ENCODE assay signal across 12 mouse cellular contexts in the genomic region with DNA sequence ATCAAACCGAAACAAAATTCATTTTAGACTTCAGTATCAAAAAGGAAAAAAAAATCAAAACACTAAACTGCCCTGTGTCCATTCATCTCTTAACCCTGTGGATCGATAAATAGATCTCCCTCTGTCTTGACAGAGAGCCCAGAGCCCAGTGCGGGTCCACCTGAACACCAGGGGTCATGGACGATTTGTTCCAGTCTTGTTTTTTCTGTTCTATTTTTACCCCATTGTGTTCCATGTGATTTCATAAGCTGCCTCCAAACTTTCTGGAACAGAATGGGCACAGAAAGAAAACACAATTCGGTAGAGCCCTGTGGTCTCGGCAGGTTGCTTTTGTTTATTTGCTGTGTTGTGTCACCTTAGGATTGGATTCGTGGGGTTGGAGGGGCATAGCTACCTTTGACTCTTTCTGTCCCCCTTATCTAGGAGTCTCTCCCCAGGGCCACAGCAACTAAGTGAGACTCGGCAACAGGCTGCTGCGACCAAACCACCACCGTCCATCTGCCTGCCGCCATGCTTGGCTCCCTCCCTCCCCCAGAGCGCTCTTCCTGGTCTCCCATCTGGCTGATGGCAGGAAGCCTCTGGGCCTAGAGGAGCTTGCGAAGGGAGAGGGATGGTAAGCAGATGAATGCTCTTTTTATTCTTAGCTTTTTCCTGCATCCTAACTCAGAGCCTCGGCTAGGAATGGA. TPM values are rescaled to one million over a fixed set of nuclear protein-coding genes. Genes with fewer than 3 reads are reported as not detected.
DNase-seq lines count a peak whose midpoint lies in the region; ATAC-seq and TF ChIP-seq lines count a peak whose summit lies in the region.
"Had no signal": no experiment of that assay in that cellular context is flagged by ENCODE, and none has a peak within 500 bp of the region (broad histone marks: within the 10 kb centered on the region; RNA-seq: fewer than 3 reads in every experiment).

No protein-coding gene starts in this region.

- no peak overlapping the region for H3K27ac ChIP-seq in heart, embryonic 11.5 days (ENCODE audit: low read depth, low read length)
- H3K27ac ChIP-seq in left cerebral cortex, adult 2 months: 0 out of 2 replicates have a peak overlapping the region, but pooled peaks have one; percentile 1
- no peak overlapping the region for H3K27ac ChIP-seq in ES-E14 (ENCODE audit: insufficient read depth, low read depth, low read length, poor library complexity, severe bottlenecking)
- H3K27ac ChIP-seq in embryonic facial prominence, embryonic 14.5 days (replicated peaks; ENCODE audit: low read depth, low read length): 0 out of 2 replicates have a peak overlapping the region, but pooled peaks have one; percentile 22
- H3K27ac ChIP-seq: lung, embryonic 15.5 days; midbrain, embryonic 12.5 days had no signal

- in situ Hi-C loops in ES-E14 (cut with MboI; ENCODE audit: low sequenced_read_pairs in 2 of 2, unreplicated experiment in 2 of 2): no loop called here

- no peak overlapping the region for H3K9ac ChIP-seq in heart, embryonic 11.5 days (ENCODE audit: low read depth, low read length)
- H3K9ac ChIP-seq in ES-E14 (ENCODE audit: insufficient read depth, low read depth, low read length, poor library complexity, severe bottlenecking): no peak overlapping the region
- no peak overlapping the region for H3K9ac ChIP-seq in embryonic facial prominence, embryonic 14.5 days (ENCODE audit: low read depth, low read length)
- H3K9ac ChIP-seq: lung, embryonic 15.5 days; midbrain, embryonic 12.5 days had no signal

- no peaks in the 10 kb centered on the region for H3K9me3 ChIP-seq in heart, embryonic 11.5 days (replicated peaks; ENCODE audit: control insufficient read depth, low read length)
- no peaks in the 10 kb centered on the region for H3K9me3 ChIP-seq in ES-E14 (ENCODE audit: control insufficient read depth, insufficient read depth, low read depth, low read length)
- H3K9me3 ChIP-seq in embryonic facial prominence, embryonic 14.5 days (ENCODE audit: control insufficient read depth, low read length): no peaks in the 10 kb centered on the region
- H3K9me3 ChIP-seq: lung, embryonic 15.5 days; midbrain, embryonic 12.5 days had no signal

- peaks cover 10% of the 10 kb centered on the region for H3K36me3 ChIP-seq in heart, embryonic 11.5 days (ENCODE audit: control insufficient read depth, insufficient read depth, low read length)
- H3K36me3 ChIP-seq in ES-E14 (ENCODE audit: control insufficient read depth, insufficient read depth, low read length, poor library complexity, severe bottlenecking): peaks cover 14% of the 10 kb centered on the region
- peaks cover 28% of the 10 kb centered on the region for H3K36me3 ChIP-seq in embryonic facial prominence, embryonic 14.5 days (ENCODE audit: control insufficient read depth, insufficient read depth, low read length)

- WGBS in heart, embryonic 11.5 days (ENCODE audit: insufficient replicate concordance): 56% methylated on average over 14 of the region's 14 CpGs
- 63% methylated on average over 14 of the region's 14 CpGs for WGBS in embryonic facial prominence, embryonic 14.5 days

- no peaks in the 10 kb centered on the region for H3K4me1 ChIP-seq in heart, embryonic 11.5 days (ENCODE audit: control insufficient read depth, insufficient read depth, low read length)
- peaks cover 2 to 4% of the 10 kb centered on the region in 2 experiments; a peak in 1 of 4 replicates for H3K4me1 ChIP-seq in ES-E14 (ENCODE audit: control insufficient read depth in 2 of 2, insufficient read depth in 2 of 2, low read length in 2 of 2, poor library complexity in 1 of 2)
- peaks cover 10% of the 10 kb centered on the region for H3K4me1 ChIP-seq in embryonic facial prominence, embryonic 14.5 days (ENCODE audit: control insufficient read depth, insufficient read depth, low read length)

- no peak; the same call in 1 of the 2 replicates for TF ChIP-seq CTCF in left cerebral cortex, adult 2 months (IDR thresholded peaks at IDR 0.05)

- intact Hi-C loops in left cerebral cortex, adult 2 months (cut with DNase I): loop anchor here (10.0 kb wide), 1 partner anchor 742 kb away; no protein-coding TSS in a partner anchor

- peak; percentile 92 for DNase-seq in heart, adult 11 months
- no peak for DNase-seq in left cerebral cortex, adult 2 months (ENCODE audit: extremely low spot score in 1 of 2, low spot score in 2 of 2)
- no peak for DNase-seq in left cerebral cortex, adult 18-20 months (ENCODE audit: low spot score in 2 of 2)
- no peak for DNase-seq in ES-E14 (ENCODE audit: low read depth, low spot score)
- DNase-seq in embryonic facial prominence, embryonic 14.5 days (ENCODE audit: low spot score): no peak
- DNase-seq in T-cell, adult 2 months (ENCODE audit: low spot score): no peak
- DNase-seq in embryo, embryonic 11 days: no peak
- DNase-seq: gastrocnemius, postnatal 25 days had no signal

- no peak overlapping the region for H3K4me3 ChIP-seq in heart, embryonic 11.5 days (ENCODE audit: low read depth, low read length)
- no peak overlapping the region for H3K4me3 ChIP-seq in left cerebral cortex, adult 2 months
- peak overlapping the region; percentile 13 to 43; a peak in 3 of 4 replicates for H3K4me3 ChIP-seq in ES-E14 (ENCODE audit: insufficient read depth in 1 of 2, low read depth in 1 of 2, low read length in 2 of 2, poor library complexity in 1 of 2, severe bottlenecking in 1 of 2)
- no peak overlapping the region for H3K4me3 ChIP-seq in embryonic facial prominence, embryonic 14.5 days (ENCODE audit: low read depth, low read length)
- H3K4me3 ChIP-seq: lung, embryonic 15.5 days; midbrain, embryonic 12.5 days had no signal

- H3K4me2 ChIP-seq in heart, embryonic 11.5 days: no peak overlapping the region
- no peak overlapping the region for H3K4me2 ChIP-seq in embryonic facial prominence, embryonic 14.5 days (ENCODE audit: low read depth, low read length)
- H3K4me2 ChIP-seq: lung, embryonic 15.5 days; midbrain, embryonic 12.5 days had no signal

- H3K27me3 ChIP-seq in heart, embryonic 11.5 days (ENCODE audit: control insufficient read depth, insufficient read depth, low read length): no peaks in the 10 kb centered on the region
- no peaks in the 10 kb centered on the region for H3K27me3 ChIP-seq in embryonic facial prominence, embryonic 14.5 days (replicated peaks; ENCODE audit: control insufficient read depth, insufficient read depth, low read length)
- H3K27me3 ChIP-seq: CH12.LX; lung, embryonic 15.5 days; midbrain, embryonic 12.5 days had no signal

- ATAC-seq in heart, embryonic 11.5 days (replicated peaks; ENCODE audit: insufficient number of reproducible peaks, low FRiP score, low TSS enrichment): no peak
- no peak for ATAC-seq in embryonic facial prominence, embryonic 14.5 days (ENCODE audit: low read depth)

TF ChIP-seq in ES-E14, 5 proteins besides CTCF, POLR2A, EP300 and RAD21:
- TF ChIP-seq CHD2 (IDR thresholded peaks at IDR 0.05; ENCODE audit: low read depth, low read length) (no peak), ZNF384 (IDR thresholded peaks at IDR 0.05; ENCODE audit: low read depth, low read length) (no peak), ZC3H11A (IDR thresholded peaks at IDR 0.05; ENCODE audit: borderline replicate concordance, low read depth, low read length) (no peak), HCFC1 (IDR thresholded peaks at IDR 0.05; ENCODE audit: borderline replicate concordance, insufficient read depth, low read length) (no peak), MAFK (IDR thresholded peaks at IDR 0.05; ENCODE audit: insufficient read depth, low read depth, low read length) (no peak)

RNA-seq across cellular contexts. Expression of gene Cpsf4l, which starts 12.7 kb away (rescaled TPM):
- polyA plus RNA-seq in heart, embryonic 11.5 days (2014; fragmentation: Nextera tagmentation; extraction: Ambion mirVana): 0.23 and 0.30 TPM in 2 replicates
- total RNA-seq in left cerebral cortex, adult 2 months (2021): not detected
- total RNA-seq in left cerebral cortex, adult 18-20 months (2021): under 1 TPM in 1 of 2 experiments, not detected in 1; 0.35 TPM
- total RNA-seq in ES-E14 (2012; rRNA removed): 19.6 and 35.0 TPM in 2 replicates
- polyA plus RNA-seq in embryonic facial prominence, embryonic 14.5 days (2014; fragmentation: Nextera tagmentation; extraction: Ambion mirVana): 1.2 and 2.1 TPM in 2 replicates
- total RNA-seq: gastrocnemius, postnatal 25 days had no signal

RNA-seq across cellular contexts. Expression of gene Cdc42ep4, which starts 29.1 kb away (rescaled TPM):
- polyA plus RNA-seq in heart, embryonic 11.5 days (2014; fragmentation: Nextera tagmentation; extraction: Ambion mirVana): 18.4 and 19.3 TPM in 2 replicates
- total RNA-seq in left cerebral cortex, adult 2 months (2021): 10 to 100 TPM; 25.6 to 28.8 TPM
- total RNA-seq in left cerebral cortex, adult 18-20 months (2021): 10 to 100 TPM; 26.6 to 28.8 TPM
- total RNA-seq in ES-E14 (2012; rRNA removed): 17.8 and 20.7 TPM in 2 replicates
- 39.3 and 51.0 TPM in 2 replicates for polyA plus RNA-seq in embryonic facial prominence, embryonic 14.5 days (2014; fragmentation: Nextera tagmentation; extraction: Ambion mirVana)

RNA-seq across cellular contexts. Expression of gene D11Wsu47e, which starts 38.3 kb away (rescaled TPM):
- polyA plus RNA-seq in heart, embryonic 11.5 days (2014; fragmentation: Nextera tagmentation; extraction: Ambion mirVana): 18.1 and 18.7 TPM in 2 replicates
- total RNA-seq in left cerebral cortex, adult 2 months (2021): 10 to 100 TPM; 13.2 to 14.5 TPM
- 10 to 100 TPM; 12.1 to 12.8 TPM for total RNA-seq in left cerebral cortex, adult 18-20 months (2021)
- 33.1 and 38.5 TPM in 2 replicates for total RNA-seq in ES-E14 (2012; rRNA removed)
- 18.8 and 20.9 TPM in 2 replicates for polyA plus RNA-seq in embryonic facial prominence, embryonic 14.5 days (2014; fragmentation: Nextera tagmentation; extraction: Ambion mirVana)

RNA-seq across cellular contexts. Expression of gene Fam104a, which starts 38.6 kb away (rescaled TPM):
- 53.1 and 54.7 TPM in 2 replicates for polyA plus RNA-seq in heart, embryonic 11.5 days (2014; fragmentation: Nextera tagmentation; extraction: Ambion mirVana)
- 10 to 100 TPM; 31.2 to 31.4 TPM for total RNA-seq in left cerebral cortex, adult 2 months (2021)
- 10 to 100 TPM; 31.8 to 33.9 TPM for total RNA-seq in left cerebral cortex, adult 18-20 months (2021)
- 13.8 and 18.0 TPM in 2 replicates for total RNA-seq in ES-E14 (2012; rRNA removed)
- 48.3 and 48.6 TPM in 2 replicates for polyA plus RNA-seq in embryonic facial prominence, embryonic 14.5 days (2014; fragmentation: Nextera tagmentation; extraction: Ambion mirVana)

Comparison
In these comparisons a context has a peak if more than half of its experiments do, and no peak if none do; other contexts are left out.
1. H3K27ac ChIP-seq: peak in left cerebral cortex, adult 2 months (single experiment) and embryonic facial prominence, embryonic 14.5 days (single experiment); none in heart, embryonic 11.5 days (single experiment) and ES-E14 (single experiment).
2. H3K4me3 ChIP-seq: peak in ES-E14 (2 of 2); none in heart, embryonic 11.5 days (single experiment), left cerebral cortex, adult 2 months (single experiment) and embryonic facial prominence, embryonic 14.5 days (single experiment).
3. RNA of gene Cpsf4l, which starts 12.7 kb away (total RNA-seq): 19.6 to 35.0 TPM in ES-E14; 0.35 TPM in left cerebral cortex, adult 18-20 months and not detected in left cerebral cortex, adult 2 months; every median in the first group is over 10 times any median in the second.